Mouse (Mus musculus) intestine, postnatal 0 days (tissue): ENCODE results near the gene Mea1. TPM values are rescaled to one million over a fixed set of nuclear protein-coding genes. Genes with fewer than 3 reads are reported as not detected.

Experiments used
- ATAC-seq: fragments of 200-750 bp; cut with Nextera tagmentation; 2 replicates; pipeline ENCODE4 v1.8.0; 2017; ENCODE audit warnings: mild to moderate bottlenecking, moderate TSS enrichment, moderate library complexity
- H3K27ac ChIP-seq: fragments of 300-500 bp; sonication (generic); 2 replicates; pipeline ENCODE4 v1.5.1; 2014; ENCODE audit warnings: mild to moderate bottlenecking, low read depth, low read length, moderate library complexity
- H3K27me3 ChIP-seq: fragments of 300-500 bp; sonication (generic); replicated peaks from 2 replicates; pipeline ENCODE4 v1.6.1; 2014; ENCODE audit warnings: low read length, mixed read lengths; ENCODE audit not compliant: control insufficient read depth, insufficient read depth
- H3K36me3 ChIP-seq: fragments of 300-500 bp; sonication (generic); 2 replicates; pipeline ENCODE4 v1.6.1; 2014; ENCODE audit warnings: mild to moderate bottlenecking, moderate library complexity; ENCODE audit not compliant: control insufficient read depth, insufficient read depth
- H3K4me1 ChIP-seq: fragments of 300-500 bp; sonication (generic); replicated peaks from 2 replicates; pipeline ENCODE4 v1.6.1; 2014; ENCODE audit warnings: antibody characterized with exemption, low read length, mixed read lengths; ENCODE audit not compliant: control insufficient read depth, insufficient read depth
- H3K4me2 ChIP-seq: fragments of 300-500 bp; sonication (generic); replicated peaks from 2 replicates; pipeline ENCODE4 v1.6.1; 2014; ENCODE audit warnings: low read depth, mild to moderate bottlenecking, moderate library complexity
- H3K4me3 ChIP-seq: fragments of 300-500 bp; sonication (generic); 2 replicates; pipeline ENCODE4 v1.5.1; 2014; ENCODE audit warnings: low read depth, low read length
- H3K9ac ChIP-seq: fragments of 300-500 bp; sonication (generic); 2 replicates; pipeline ENCODE4 v1.6.1; 2014; ENCODE audit warnings: mild to moderate bottlenecking, low read depth, low read length
- H3K9me3 ChIP-seq: fragments of 300-500 bp; sonication (generic); 2 replicates; pipeline ENCODE4 v1.6.1; 2016; ENCODE audit warnings: mixed run types; ENCODE audit not compliant: control insufficient read depth
- CTCF ChIP-seq: sonication (generic); IDR thresholded peaks from 2 replicates; pipeline ENCODE4 v1.5.1; 2016; ENCODE audit warnings: low read depth, mild to moderate bottlenecking, control low read depth, antibody characterized with exemption, moderate library complexity
- WGBS: fragments of 180-500 bp; shearing (Covaris S2); extraction: QIAGEN DNeasy Blood & Tissue Kit; methylation state at CpG from one replicate; pipeline ENCODE4 v1.1.7; 2014; 5-methylcytosine and 5-hydroxymethylcytosine counted together
- polyA plus RNA-seq: library from polyadenylated mRNA; unstranded; fragments of >200 nt; fragmentation: Nextera tagmentation; extraction: Ambion mirVana; gene quantifications from 2 replicates; pipeline ENCODE4 v1.2.1, GENCODE M21; 2015

The Mea1 gene
- polyA plus RNA-seq, 1 experiment from 2014 or later: 132 TPM

DNA sequence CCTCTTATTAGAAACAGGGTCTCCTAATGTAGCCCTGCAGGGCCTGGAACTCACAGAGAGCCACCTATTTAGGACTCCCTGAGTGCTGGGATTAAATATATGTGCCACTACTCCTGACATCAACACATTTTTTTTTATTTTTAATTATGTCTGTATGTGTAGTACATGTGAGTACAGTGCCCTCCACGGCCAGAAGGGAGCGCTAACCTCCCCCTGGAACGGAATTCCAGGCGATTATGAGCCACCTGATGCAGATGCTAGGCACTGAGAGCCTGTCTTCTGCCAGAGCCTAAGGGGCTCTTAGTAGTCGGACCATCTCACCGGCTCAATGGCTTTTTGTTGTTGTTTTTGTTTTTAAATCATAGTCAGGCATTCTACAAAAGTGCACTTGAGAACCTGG, 49.4 kb downstream of the Mea1 start:
- TF ChIP-seq CTCF: peak; percentile 57
- Histone ChIP-seq H3K27me3 (no peaks in the 10 kb centered on the region), H3K9me3 (no peaks in the 10 kb centered on the region), H3K9ac (no peak overlapping the region), H3K4me3 (no peak overlapping the region), H3K36me3 (peaks cover 23% of the 10 kb centered on the region), H3K4me2 (no peak overlapping the region), H3K4me1 (no peaks in the 10 kb centered on the region), H3K27ac (no peak overlapping the region)
- 43% methylated on average over 6 of the region's 6 CpGs for WGBS
- ATAC-seq: no peak

DNA sequence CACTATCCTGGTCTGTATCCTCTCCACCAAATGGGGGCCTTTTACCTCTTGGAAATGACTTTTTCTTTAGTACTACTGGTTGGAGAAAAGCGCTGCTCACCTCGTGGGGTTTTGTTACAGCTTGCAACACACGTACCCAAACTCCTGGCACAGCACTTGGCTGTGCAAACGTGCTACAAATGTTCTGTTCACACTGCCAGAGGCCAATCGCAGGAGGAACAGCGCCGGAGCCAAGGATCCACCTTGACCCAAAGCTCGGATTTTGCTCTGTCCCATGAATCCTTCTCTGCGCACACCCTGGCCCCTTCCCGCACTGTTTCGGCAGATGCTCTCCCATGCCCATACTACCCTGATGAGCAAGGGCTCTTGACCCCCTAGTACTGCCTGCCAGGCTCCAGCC, 49.9 kb downstream of the Mea1 start:
- Histone ChIP-seq H3K9ac (no peak overlapping the region), H3K4me1 (no peaks in the 10 kb centered on the region), H3K9me3 (no peaks in the 10 kb centered on the region), H3K4me2 (peak overlapping the region; percentile 66), H3K36me3 (peaks cover 18% of the 10 kb centered on the region), H3K27me3 (no peaks in the 10 kb centered on the region), H3K4me3 (no peak overlapping the region), H3K27ac (no peak overlapping the region)
- no peak; the same call in 1 of the 2 replicates for ATAC-seq
- WGBS: 47% methylated on average over 11 of the region's 11 CpGs
- TF ChIP-seq CTCF: no peak

DNA sequence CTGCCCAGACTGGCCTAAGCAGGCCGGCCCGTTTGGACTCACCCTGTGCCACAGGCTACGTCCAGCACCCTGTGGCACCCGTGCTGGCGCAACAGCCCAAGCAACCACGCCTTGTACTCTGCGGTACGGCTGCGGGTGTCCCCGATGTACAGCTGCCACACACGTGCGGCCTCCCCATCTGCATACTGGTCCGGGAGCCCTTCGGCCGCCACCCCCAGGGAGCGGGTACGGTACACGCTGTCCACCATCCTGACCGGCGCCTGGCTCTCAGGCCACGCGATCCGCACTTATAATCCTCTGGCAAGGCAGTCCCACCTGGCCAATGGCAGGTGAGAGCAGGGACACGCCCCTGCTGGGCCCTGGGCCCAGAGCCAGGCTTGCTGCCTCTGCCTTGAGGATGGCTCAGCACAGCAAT, 50.3 kb downstream of the Mea1 start, which contains the start of gene Gnmt:
Gene Gnmt (minus strand): TSS at position 265 of the 415 bp plus-strand sequence.
- ATAC-seq: peak; percentile 64
- H3K4me3 ChIP-seq: no peak within 1 kb of the TSS; the same call in 1 of the 2 replicates
- 8% methylated on average over 24 of the region's 24 CpGs for WGBS
- H3K4me2 ChIP-seq: peak within 1 kb of the TSS; percentile 66
- no peak within 1 kb of the TSS for H3K9ac ChIP-seq
- TF ChIP-seq CTCF: no peak
- H3K27me3 ChIP-seq: no peaks in the 10 kb centered on the region
- H3K36me3 ChIP-seq: peaks cover 14% of the 10 kb centered on the region; the same call in 1 of the 2 replicates
- no peaks in the 10 kb centered on the region for H3K9me3 ChIP-seq
- H3K4me1 ChIP-seq: no peaks in the 10 kb centered on the region
- H3K27ac ChIP-seq: no peak within 1 kb of the TSS

Other genes starting within 250 kb of the Mea1 start
- gene Crip3, start 249.9 kb upstream of the Mea1 start, polyA plus RNA-seq: 0.12 TPM in 1 of 2 replicates, not detected in the other
- gene Slc22a7, start 240.3 kb upstream of the Mea1 start, polyA plus RNA-seq: not detected in 2 replicates
- gene Ttbk1, start 191.1 kb upstream of the Mea1 start, polyA plus RNA-seq: 0.09 and 0.16 TPM in 2 replicates
- gene Dnph1, start 182.1 kb upstream of the Mea1 start, polyA plus RNA-seq: 10.9 and 11.1 TPM in 2 replicates
- 1.3 and 2.0 TPM in 2 replicates for gene Cul9, start 132.4 kb upstream of the Mea1 start, polyA plus RNA-seq
- 5.1 and 5.2 TPM in 2 replicates for gene Srf, start 122.6 kb upstream of the Mea1 start, polyA plus RNA-seq
- 13.7 and 14.7 TPM in 2 replicates for gene Ptk7, start 49.3 kb upstream of the Mea1 start, polyA plus RNA-seq
- gene Klc4, start 32.8 kb upstream of the Mea1 start, polyA plus RNA-seq: 102 and 107 TPM in 2 replicates
- 138 and 139 TPM in 2 replicates for gene Mrpl2, start 32.6 kb upstream of the Mea1 start, polyA plus RNA-seq
- gene Cul7, start 28.5 kb upstream of the Mea1 start, polyA plus RNA-seq: 18.0 and 19.2 TPM in 2 replicates
- 49.0 and 55.6 TPM in 2 replicates for gene Rrp36, start 4.4 kb upstream of the Mea1 start, polyA plus RNA-seq
- gene Klhdc3, start 2.1 kb downstream of the Mea1 start, polyA plus RNA-seq: 94.2 and 99.3 TPM in 2 replicates
- gene Ppp2r5d, start 26.3 kb downstream of the Mea1 start, polyA plus RNA-seq: 25.9 and 26.5 TPM in 2 replicates
- gene Pex6, start 32.7 kb downstream of the Mea1 start, polyA plus RNA-seq: 10.4 and 11.5 TPM in 2 replicates
- gene Gnmt, start 50.4 kb downstream of the Mea1 start, polyA plus RNA-seq: 0.39 and 0.48 TPM in 2 replicates
- gene Cnpy3, start 73.4 kb downstream of the Mea1 start, polyA plus RNA-seq: 32.2 and 35.6 TPM in 2 replicates
- gene Ptcra, start 84.9 kb downstream of the Mea1 start, polyA plus RNA-seq: 0.24 and 0.33 TPM in 2 replicates
- 123 and 124 TPM in 2 replicates for gene 2310039H08Rik, start 93.8 kb downstream of the Mea1 start, polyA plus RNA-seq
- gene Rpl7l1, start 103.9 kb downstream of the Mea1 start, polyA plus RNA-seq: 77.1 and 78.5 TPM in 2 replicates
- 2.2 and 2.6 TPM in 2 replicates for gene Bicral, start 179.7 kb downstream of the Mea1 start, polyA plus RNA-seq
- 40.1 and 40.2 TPM in 2 replicates for gene Tbcc, start 211.9 kb downstream of the Mea1 start, polyA plus RNA-seq
- gene Prph2, start 231.7 kb downstream of the Mea1 start, polyA plus RNA-seq: not detected in 2 replicates